Mouse (Mus musculus): ENCODE results near the gene Dusp16. TPM values are rescaled to one million over a fixed set of nuclear protein-coding genes. Genes with fewer than 3 reads are reported as not detected.
A peak's percentile ranks its signal among the peaks of the same experiment; 100 is the strongest.

The Dusp16 gene
- polyA plus RNA-seq, 2 experiments: 3.7 to 4.1 TPM

DNA sequence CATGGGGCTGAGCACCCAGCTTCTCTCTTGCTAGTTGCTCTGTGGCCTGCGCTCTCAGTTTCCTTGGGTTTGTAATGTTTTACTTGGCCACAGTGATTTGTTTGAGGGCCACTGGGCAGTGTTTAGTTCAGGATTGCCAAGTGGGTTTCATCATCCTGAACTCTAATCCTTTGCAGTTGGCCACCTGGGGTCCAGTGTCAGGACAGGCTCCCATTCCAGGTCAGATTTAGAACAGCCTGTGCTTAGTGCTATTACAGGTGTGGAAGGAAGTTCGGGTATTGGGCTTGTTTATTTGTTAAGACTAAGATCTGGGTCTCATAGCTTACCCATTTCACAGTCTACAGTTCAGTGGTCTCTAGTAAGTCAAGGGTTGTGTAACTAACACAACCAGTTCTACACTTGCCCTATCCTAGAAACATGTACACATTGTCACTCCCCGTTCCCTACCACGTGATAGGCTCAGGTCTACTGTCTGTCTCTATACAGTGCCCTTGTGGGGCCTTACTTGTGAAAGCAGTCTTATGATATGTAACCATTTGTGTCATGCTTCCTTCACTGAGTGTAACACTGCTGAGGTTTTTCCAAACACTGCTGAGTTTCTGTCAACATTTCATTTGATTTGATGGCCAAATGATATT lies 89.3 kb downstream of the Dusp16 start:
- 63% methylated on average over 4 of the region's 4 CpGs for WGBS (ENCODE audit: insufficient replicate concordance)
- ATAC-seq (ENCODE audit: insufficient read depth) (peak; percentile 69), DNase-seq (ENCODE audit: low read depth in 3 of 3, low spot score in 3 of 3) (no peak)
- Histone ChIP-seq H3K27ac (no peak overlapping the region), H3K4me1 (replicated peaks; ENCODE audit: control insufficient read depth in 2 of 2, insufficient read depth in 2 of 2, low read length in 1 of 2) (peaks cover 0 to 23% of the 10 kb centered on the region in 2 experiments; a peak in 2 of 4 replicates), H3K27me3 (ENCODE audit: control insufficient read depth, insufficient read depth, low read length) (no peaks in the 10 kb centered on the region), H3K9me3 (ENCODE audit: control insufficient read depth, low read length) (no peaks in the 10 kb centered on the region), H3K36me3 (replicated peaks; ENCODE audit: control insufficient read depth, insufficient read depth, low read depth) (no peaks in the 10 kb centered on the region), H3K9ac (replicated peaks) (no peak overlapping the region), H3K4me2 (ENCODE audit: low read depth) (no peak overlapping the region), H3K4me3 (ENCODE audit: insufficient read depth in 1 of 2, low read depth in 2 of 2, low read length in 2 of 2) (no peak overlapping the region)
- no peak for TF ChIP-seq EP300 (IDR thresholded peaks at IDR 0.05; ENCODE audit: low read depth)
- no peak for TF ChIP-seq CTCF (IDR thresholded peaks at IDR 0.05; ENCODE audit: low read depth)

GRCm38 (mm10) chr6:134702184-134702583 lies 90.2 kb downstream of the Dusp16 start:
- no peak overlapping the region for H3K4me3 ChIP-seq (ENCODE audit: insufficient read depth in 1 of 2, low read depth in 2 of 2, low read length in 2 of 2)
- H3K9ac ChIP-seq (replicated peaks): no peak overlapping the region
- H3K9me3 ChIP-seq (ENCODE audit: control insufficient read depth, low read length): no peaks in the 10 kb centered on the region
- TF ChIP-seq EP300 (IDR thresholded peaks at IDR 0.05; ENCODE audit: low read depth) (no peak), CTCF (IDR thresholded peaks at IDR 0.05; ENCODE audit: low read depth) (no peak)
- H3K27me3 ChIP-seq (ENCODE audit: control insufficient read depth, insufficient read depth, low read length): no peaks in the 10 kb centered on the region
- H3K4me1 ChIP-seq (replicated peaks; ENCODE audit: control insufficient read depth in 2 of 2, insufficient read depth in 2 of 2, low read length in 1 of 2): peaks cover 0 to 23% of the 10 kb centered on the region in 2 experiments; a peak in 2 of 4 replicates
- DNase-seq (ENCODE audit: low read depth in 3 of 3, low spot score in 3 of 3): no peak
- ATAC-seq (ENCODE audit: insufficient read depth): no peak
- H3K36me3 ChIP-seq (replicated peaks; ENCODE audit: control insufficient read depth, insufficient read depth, low read depth): no peaks in the 10 kb centered on the region
- no peak overlapping the region for H3K27ac ChIP-seq
- no peak overlapping the region for H3K4me2 ChIP-seq (ENCODE audit: low read depth)
- WGBS (ENCODE audit: insufficient replicate concordance): 81% methylated on average over 7 of the region's 7 CpGs

DNA sequence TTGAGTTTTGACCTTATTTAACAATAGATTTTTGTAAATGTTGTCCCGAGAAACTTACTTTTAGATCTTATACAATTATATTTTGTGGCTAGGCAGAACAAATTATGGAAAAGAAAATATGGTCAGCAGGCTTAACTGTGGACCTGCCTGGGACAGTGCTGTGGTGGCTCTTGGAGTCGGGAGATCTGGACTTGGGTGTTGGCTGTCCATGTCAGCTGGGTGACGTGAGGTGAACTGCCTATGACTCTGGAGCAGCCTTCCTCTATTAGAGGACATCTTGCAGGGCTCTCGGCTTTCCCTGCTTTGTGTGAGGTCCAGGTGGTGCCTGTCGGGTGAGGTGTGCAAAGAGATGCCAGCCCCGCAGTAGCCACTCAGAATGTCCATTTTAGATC lies 91.2 kb downstream of the Dusp16 start:
- Histone ChIP-seq H3K9ac (replicated peaks) (no peak overlapping the region), H3K4me2 (ENCODE audit: low read depth) (no peak overlapping the region), H3K4me3 (ENCODE audit: insufficient read depth in 1 of 2, low read depth in 2 of 2, low read length in 2 of 2) (no peak overlapping the region), H3K36me3 (replicated peaks; ENCODE audit: control insufficient read depth, insufficient read depth, low read depth) (no peaks in the 10 kb centered on the region), H3K27me3 (ENCODE audit: control insufficient read depth, insufficient read depth, low read length) (no peaks in the 10 kb centered on the region), H3K9me3 (ENCODE audit: control insufficient read depth, low read length) (no peaks in the 10 kb centered on the region), H3K27ac (no peak overlapping the region), H3K4me1 (replicated peaks; ENCODE audit: control insufficient read depth in 2 of 2, insufficient read depth in 2 of 2, low read length in 1 of 2) (peaks cover 0 to 23% of the 10 kb centered on the region in 2 experiments; a peak in 2 of 4 replicates)
- TF ChIP-seq EP300 (IDR thresholded peaks at IDR 0.05; ENCODE audit: low read depth) (no peak), CTCF (IDR thresholded peaks at IDR 0.05; ENCODE audit: low read depth) (no peak)
- WGBS (ENCODE audit: insufficient replicate concordance): 69% methylated on average over 6 of the region's 6 CpGs
- ATAC-seq (ENCODE audit: insufficient read depth) (no peak), DNase-seq (ENCODE audit: low read depth in 3 of 3, low spot score in 3 of 3) (no peak)

DNA sequence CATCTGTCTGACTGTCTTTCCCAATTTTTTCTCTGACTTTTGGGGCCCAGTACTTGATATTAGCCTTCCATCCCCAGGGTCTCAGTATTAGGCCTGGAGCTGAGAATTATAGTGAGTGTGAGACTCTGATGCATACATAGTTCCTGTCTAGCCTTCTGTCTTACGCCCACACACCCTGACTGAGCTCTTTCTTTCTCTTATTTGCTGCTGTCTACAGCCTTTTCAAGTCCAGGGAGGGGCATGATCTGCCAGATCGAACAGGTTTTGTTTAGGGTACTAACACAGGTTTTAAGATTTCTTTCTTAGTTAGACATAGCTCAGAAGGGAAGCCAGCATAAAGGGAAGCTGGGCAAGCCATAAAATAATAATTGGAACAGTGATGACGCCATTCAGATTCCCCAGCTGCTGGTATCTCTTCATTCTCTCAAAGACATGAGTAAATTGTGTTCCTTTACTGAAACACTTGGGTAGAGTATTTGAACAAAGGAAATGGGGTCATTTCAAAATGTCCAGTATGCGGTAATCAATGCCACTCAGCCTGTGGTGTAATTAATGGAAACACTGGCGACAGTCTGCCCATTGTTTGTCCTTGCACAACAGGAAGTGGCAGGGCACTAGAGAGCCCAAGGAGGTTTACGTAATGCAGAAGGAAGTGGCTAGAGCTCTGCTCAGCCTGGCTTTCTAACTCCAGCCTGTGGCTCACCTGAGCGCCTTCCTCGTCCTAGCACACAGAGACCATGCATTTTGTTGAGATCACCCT lies 91.8 kb downstream of the Dusp16 start:
- Histone ChIP-seq H3K4me2 (ENCODE audit: low read depth) (no peak overlapping the region), H3K36me3 (replicated peaks; ENCODE audit: control insufficient read depth, insufficient read depth, low read depth) (no peaks in the 10 kb centered on the region), H3K4me1 (replicated peaks; ENCODE audit: control insufficient read depth in 2 of 2, insufficient read depth in 2 of 2, low read length in 1 of 2) (peaks cover 0 to 23% of the 10 kb centered on the region in 2 experiments; a peak in 2 of 4 replicates), H3K9ac (replicated peaks) (no peak overlapping the region), H3K27me3 (ENCODE audit: control insufficient read depth, insufficient read depth, low read length) (no peaks in the 10 kb centered on the region), H3K4me3 (ENCODE audit: insufficient read depth in 1 of 2, low read depth in 2 of 2, low read length in 2 of 2) (no peak overlapping the region), H3K9me3 (ENCODE audit: control insufficient read depth, low read length) (no peaks in the 10 kb centered on the region), H3K27ac (no peak overlapping the region)
- DNase-seq (ENCODE audit: low read depth in 3 of 3, low spot score in 3 of 3) (peak; percentile 20 to 41 (median 24)), ATAC-seq (ENCODE audit: insufficient read depth) (0 out of 2 replicates have a peak, but pooled peaks have one; percentile 27)
- 53% methylated on average over 8 of the region's 8 CpGs for WGBS (ENCODE audit: insufficient replicate concordance)
- no peak for TF ChIP-seq EP300 (IDR thresholded peaks at IDR 0.05; ENCODE audit: low read depth)
- TF ChIP-seq CTCF (IDR thresholded peaks at IDR 0.05; ENCODE audit: low read depth): no peak

DNA sequence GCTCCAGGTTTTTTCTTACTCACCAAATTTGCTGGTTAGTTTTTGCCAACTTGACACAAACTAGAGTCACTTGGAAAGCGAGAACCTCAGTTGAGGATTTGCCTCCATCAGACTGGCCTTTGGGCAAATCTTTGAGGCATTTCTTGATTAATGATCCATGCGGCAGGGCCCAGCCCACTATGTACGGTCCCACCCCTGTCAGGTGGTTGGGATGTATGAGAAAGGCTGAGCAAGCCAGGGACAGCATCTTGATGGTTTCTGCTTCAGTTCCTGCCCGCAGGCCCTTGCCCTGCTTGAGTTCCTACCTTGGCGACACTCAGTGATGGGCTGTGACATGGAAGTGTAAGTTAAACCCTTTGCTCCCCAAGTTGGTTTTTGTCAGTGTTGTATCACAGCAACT lies 94.2 kb downstream of the Dusp16 start:
- H3K9ac ChIP-seq (replicated peaks): no peak overlapping the region
- no peaks in the 10 kb centered on the region for H3K27me3 ChIP-seq (ENCODE audit: control insufficient read depth, insufficient read depth, low read length)
- no peak overlapping the region for H3K4me2 ChIP-seq (ENCODE audit: low read depth)
- WGBS (ENCODE audit: insufficient replicate concordance): 82% methylated on average over 5 of the region's 5 CpGs
- H3K4me1 ChIP-seq (replicated peaks; ENCODE audit: control insufficient read depth in 2 of 2, insufficient read depth in 2 of 2, low read length in 1 of 2): peaks cover 0 to 18% of the 10 kb centered on the region in 2 experiments; a peak in 2 of 4 replicates
- no peak overlapping the region for H3K4me3 ChIP-seq (ENCODE audit: insufficient read depth in 1 of 2, low read depth in 2 of 2, low read length in 2 of 2)
- DNase-seq (ENCODE audit: low read depth in 3 of 3, low spot score in 3 of 3): no peak
- ATAC-seq (ENCODE audit: insufficient read depth): no peak
- no peaks in the 10 kb centered on the region for H3K9me3 ChIP-seq (ENCODE audit: control insufficient read depth, low read length)
- H3K27ac ChIP-seq: no peak overlapping the region
- TF ChIP-seq CTCF (IDR thresholded peaks at IDR 0.05; ENCODE audit: low read depth) (no peak), EP300 (IDR thresholded peaks at IDR 0.05; ENCODE audit: low read depth) (no peak)
- no peaks in the 10 kb centered on the region for H3K36me3 ChIP-seq (replicated peaks; ENCODE audit: control insufficient read depth, insufficient read depth, low read depth)
